Comparison of ENCODE assay signal across 11 mouse cellular contexts in the genomic region with DNA sequence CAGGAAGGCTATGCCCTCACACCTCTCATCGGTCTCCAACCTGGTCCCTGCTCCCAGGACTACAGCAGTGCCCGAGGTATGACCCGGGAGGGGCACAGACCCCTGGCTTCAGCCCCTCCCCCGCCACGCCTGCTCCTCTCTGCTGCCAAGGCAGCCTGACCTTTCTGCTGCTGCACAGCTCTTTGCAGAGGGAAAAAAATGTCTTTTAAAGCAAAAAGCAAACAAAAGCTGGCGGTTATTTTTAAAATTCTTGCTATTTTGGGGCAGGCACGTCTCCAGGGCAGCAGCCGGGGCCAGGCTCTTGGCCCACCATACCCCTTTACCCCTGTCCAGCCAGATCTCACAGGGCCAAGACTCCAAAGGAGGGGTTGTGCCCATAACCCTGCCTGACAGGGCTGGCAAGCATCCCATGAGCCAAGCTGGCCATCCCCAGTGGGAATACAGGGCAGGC. TPM values are rescaled to one million over a fixed set of nuclear protein-coding genes. Genes with fewer than 3 reads are reported as not detected.
DNase-seq lines count a peak whose midpoint lies in the region; TF ChIP-seq lines count a peak whose summit lies in the region.
"Had no signal": no experiment of that assay in that cellular context is flagged by ENCODE, and none has a peak within 500 bp of the region (broad histone marks: within the 10 kb centered on the region; RNA-seq: fewer than 3 reads in every experiment).

No protein-coding gene starts in this region.

- DNase-seq in layer of hippocampus, adult 2 months (ENCODE audit: low spot score in 2 of 2) = no peak
- no peak for DNase-seq in layer of hippocampus, adult 9-11 months
- peak; percentile 71 for DNase-seq in adrenal gland, postnatal 10 days
- DNase-seq in heart, postnatal 10 days = peak; percentile 42 to 43
- DNase-seq in kidney, postnatal 4 days = peak; percentile 57 to 71
- DNase-seq in layer of hippocampus, postnatal 10 days (ENCODE audit: low spot score in 2 of 2) = no peak
- no peak for DNase-seq in spleen, postnatal 10 days (ENCODE audit: low spot score in 2 of 2)
- no peak for DNase-seq in right cerebral cortex, adult 18-20 months

- intact Hi-C loops in heart, postnatal 10 days (cut with DNase I) = no loop called here

- peak overlapping the region; percentile 77 for H3K27ac ChIP-seq in layer of hippocampus, adult 2 months
- H3K27ac ChIP-seq: liver, embryonic 15.5 days; neural tube, embryonic 12.5 days had no signal

- no peak for TF ChIP-seq CTCF in layer of hippocampus, adult 2 months (conservative IDR thresholded peaks at IDR 0.05)

- H3K4me3 ChIP-seq in layer of hippocampus, adult 2 months = no peak overlapping the region
- H3K4me3 ChIP-seq: erythroblast, embryonic 14.5 days; liver, embryonic 15.5 days; neural tube, embryonic 12.5 days had no signal

RNA-seq across cellular contexts. Expression of gene Lama5, which starts 10.6 kb away (rescaled TPM):
- 1 to 10 TPM; 6.9 to 8.9 TPM for total RNA-seq in layer of hippocampus, adult 2 months (2021)
- 10 to 100 TPM; 35.6 to 39.0 TPM for total RNA-seq in adrenal gland, postnatal 10 days (2021)
- 10 to 100 TPM; 44.6 to 46.5 TPM for total RNA-seq in heart, postnatal 10 days (2021)
- 1 to 10 TPM; 8.1 to 9.6 TPM for total RNA-seq in layer of hippocampus, postnatal 10 days (2021)

RNA-seq across cellular contexts. Expression of gene Rps21, which starts 42.1 kb away (rescaled TPM):
- 100 to 1,000 TPM; 713 to 738 TPM for total RNA-seq in layer of hippocampus, adult 2 months (2021)
- total RNA-seq in adrenal gland, postnatal 10 days (2021) = 100 to 1,000 TPM; 772 to 787 TPM
- 100 to 1,000 TPM; 575 to 597 TPM for total RNA-seq in heart, postnatal 10 days (2021)
- 100 to 1,000 TPM; 654 to 715 TPM for total RNA-seq in layer of hippocampus, postnatal 10 days (2021)

RNA-seq across cellular contexts. Expression of gene Adrm1, which starts 43.8 kb away (rescaled TPM):
- 100 to 1,000 TPM; 105 to 108 TPM for total RNA-seq in layer of hippocampus, adult 2 months (2021)
- total RNA-seq in adrenal gland, postnatal 10 days (2021) = 100 to 1,000 TPM; 102 to 111 TPM
- 10 to 100 TPM; 94.1 to 99.3 TPM for total RNA-seq in heart, postnatal 10 days (2021)
- total RNA-seq in layer of hippocampus, postnatal 10 days (2021) = 100 to 1,000 TPM; 107 to 117 TPM

RNA-seq across cellular contexts. Expression of gene Cables2, which starts 58.3 kb away (rescaled TPM):
- 10 to 100 TPM; 31.6 to 37.5 TPM for total RNA-seq in layer of hippocampus, adult 2 months (2021)
- 10 to 100 TPM; 17.3 to 19.8 TPM for total RNA-seq in adrenal gland, postnatal 10 days (2021)
- 10 to 100 TPM; 16.5 to 16.7 TPM for total RNA-seq in heart, postnatal 10 days (2021)
- 10 to 100 TPM; 38.6 to 40.1 TPM for total RNA-seq in layer of hippocampus, postnatal 10 days (2021)

Comparison
In these comparisons a context has a peak if more than half of its experiments do, and no peak if none do; other contexts are left out.
1. DNase-seq: peak in adrenal gland, postnatal 10 days (single experiment), heart, postnatal 10 days (2 of 2) and kidney, postnatal 4 days (2 of 2); none in layer of hippocampus, adult 2 months (0 of 2), layer of hippocampus, adult 9-11 months (single experiment), layer of hippocampus, postnatal 10 days (0 of 2), spleen, postnatal 10 days (0 of 2) and right cerebral cortex, adult 18-20 months (single experiment).